Mouse (Mus musculus) embryonic fibroblast, embryonic 13.5 days (primary cell): Measurements from ENCODE around the gene Adamts10. TPM values are rescaled to one million over a fixed set of nuclear protein-coding genes. Genes with fewer than 3 reads are reported as not detected.
A peak's percentile ranks its signal among the peaks of the same experiment; 100 is the strongest.

Experiments used
- H3K27ac ChIP-seq: 2 replicates; pipeline ENCODE4 v1.5.1; 2012; ENCODE audit warnings: low read length, control low read depth, inconsistent platforms; ENCODE audit not compliant: insufficient read depth
- H3K4me1 ChIP-seq: 2 replicates; pipeline ENCODE4 v1.6.1; 2011; ENCODE audit warnings: low read length; ENCODE audit not compliant: control insufficient read depth, insufficient read depth
- H3K4me3 ChIP-seq: 2 replicates; pipeline ENCODE4 v1.5.1; 2011; ENCODE audit warnings: mild to moderate bottlenecking, control low read depth, low read length; ENCODE audit not compliant: insufficient read depth
- CTCF ChIP-seq: IDR thresholded peaks from 2 replicates; pipeline ENCODE4 v1.5.1; 2011; ENCODE audit warnings: mild to moderate bottlenecking, control low read depth, low read length, moderate library complexity, borderline replicate concordance; ENCODE audit not compliant: insufficient read depth
- POLR2A ChIP-seq: IDR thresholded peaks from 2 replicates; pipeline ENCODE4 v1.6.1; 2011; ENCODE audit warnings: low read depth, mild to moderate bottlenecking, control low read depth, low read length, moderate library complexity
- polyA plus RNA-seq: library from polyadenylated mRNA; stranded (reverse); fragments of >200 nt; gene quantifications from 2 replicates; pipeline ENCODE4 v1.2.4, GENCODE M21; 2011; ENCODE audit warnings: low read depth; ENCODE audit not compliant: missing spikeins, insufficient read length

Adamts10 gene
- polyA plus RNA-seq, 1 experiment: 62.8 TPM

DNA sequence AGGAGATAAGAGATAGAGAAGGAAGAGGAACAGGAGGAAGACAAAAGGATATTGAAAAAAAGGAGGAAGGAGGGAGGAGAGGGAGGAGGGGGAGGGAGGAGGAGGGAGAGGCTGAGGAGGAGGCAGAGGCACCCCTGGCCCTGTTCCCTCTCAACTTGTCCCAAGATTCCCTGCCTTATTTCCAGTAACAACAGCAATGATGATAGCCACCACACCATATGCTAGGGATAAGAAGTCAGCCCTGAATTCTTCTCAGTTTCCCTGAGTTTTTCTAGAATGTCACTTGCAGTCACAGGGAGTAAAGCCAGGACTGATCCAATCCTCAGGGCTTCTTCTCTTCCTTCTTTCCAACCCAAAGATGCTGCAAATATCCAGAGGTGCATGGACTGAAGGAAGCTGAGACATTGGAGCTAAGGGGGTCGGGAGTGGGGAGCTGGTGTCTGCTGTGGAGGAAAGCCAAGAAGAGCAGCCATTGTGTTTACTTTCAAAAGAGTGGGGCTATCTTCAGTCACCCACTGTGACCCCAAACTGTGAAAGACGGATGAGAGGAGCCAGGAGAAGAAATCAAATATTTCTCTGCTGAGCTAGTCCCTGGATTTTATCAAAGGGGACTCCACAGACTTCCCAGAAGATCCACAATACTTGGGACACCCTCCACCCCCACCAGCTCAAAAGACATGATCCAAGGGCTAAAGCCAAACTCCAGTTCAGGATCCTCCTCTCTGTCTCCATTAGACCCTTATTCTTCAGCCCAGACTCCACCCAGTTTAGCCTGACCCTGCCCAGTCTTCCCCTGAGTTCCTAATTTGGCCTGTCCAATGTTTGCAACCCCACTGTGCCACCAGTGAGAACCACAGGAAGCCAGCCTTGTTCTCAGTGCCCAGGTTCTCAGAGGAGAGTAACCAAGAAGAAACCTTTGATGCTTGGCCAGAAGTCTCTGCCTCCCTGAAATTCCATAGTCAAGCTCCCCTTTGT lies 11.3 kb upstream of the Adamts10 start:
- Histone ChIP-seq H3K4me3 (no peak overlapping the region), H3K27ac (no peak overlapping the region), H3K4me1 (no peaks in the 10 kb centered on the region)
- TF ChIP-seq CTCF: no peak
- TF ChIP-seq POLR2A: no peak

DNA sequence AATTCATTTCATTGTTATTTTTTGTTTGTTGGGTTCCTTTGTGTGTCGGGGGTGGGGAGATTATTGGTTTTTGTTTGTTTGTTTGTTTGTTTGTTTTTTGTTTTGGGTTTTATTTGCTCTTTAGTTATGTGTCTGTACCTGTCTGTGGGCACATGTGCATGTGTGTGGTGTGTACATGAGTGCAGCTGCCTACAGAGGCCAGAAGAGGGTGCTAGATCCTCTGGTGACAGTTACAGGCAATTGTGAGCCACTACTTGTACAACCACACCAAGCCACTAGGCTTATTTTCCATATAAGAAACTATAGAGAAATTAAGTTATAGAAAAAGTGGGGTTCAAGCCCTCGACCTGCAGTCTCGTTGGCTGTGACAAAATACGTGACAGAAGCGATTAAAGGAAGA lies 10.1 kb upstream of the Adamts10 start:
- Histone ChIP-seq H3K27ac (no peak overlapping the region), H3K4me3 (no peak overlapping the region), H3K4me1 (no peaks in the 10 kb centered on the region)
- no peak for TF ChIP-seq POLR2A
- TF ChIP-seq CTCF: peak; percentile 11; the same call in 1 of the 2 replicates

DNA sequence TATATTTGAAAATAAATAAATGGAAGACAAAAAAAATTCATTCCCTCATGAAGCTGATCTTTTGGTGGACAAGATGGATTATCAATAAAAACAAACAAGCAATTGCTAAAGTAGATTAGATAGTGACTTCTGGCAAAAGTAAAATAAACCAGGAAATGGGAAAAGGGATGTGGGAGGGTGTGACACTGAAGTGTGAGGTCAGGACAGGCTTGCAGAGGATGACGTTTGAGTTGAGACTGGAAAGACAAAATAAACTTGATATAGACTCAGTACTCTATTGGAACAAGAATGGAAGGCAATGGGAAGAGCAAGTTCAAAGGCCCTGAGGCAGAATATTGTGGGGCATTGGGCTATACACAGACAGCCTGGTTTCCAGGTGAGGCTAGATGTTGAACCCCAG lies 3.6 kb upstream of the Adamts10 start:
- TF ChIP-seq CTCF (no peak), POLR2A (no peak)
- no peak overlapping the region for H3K4me3 ChIP-seq

DNA sequence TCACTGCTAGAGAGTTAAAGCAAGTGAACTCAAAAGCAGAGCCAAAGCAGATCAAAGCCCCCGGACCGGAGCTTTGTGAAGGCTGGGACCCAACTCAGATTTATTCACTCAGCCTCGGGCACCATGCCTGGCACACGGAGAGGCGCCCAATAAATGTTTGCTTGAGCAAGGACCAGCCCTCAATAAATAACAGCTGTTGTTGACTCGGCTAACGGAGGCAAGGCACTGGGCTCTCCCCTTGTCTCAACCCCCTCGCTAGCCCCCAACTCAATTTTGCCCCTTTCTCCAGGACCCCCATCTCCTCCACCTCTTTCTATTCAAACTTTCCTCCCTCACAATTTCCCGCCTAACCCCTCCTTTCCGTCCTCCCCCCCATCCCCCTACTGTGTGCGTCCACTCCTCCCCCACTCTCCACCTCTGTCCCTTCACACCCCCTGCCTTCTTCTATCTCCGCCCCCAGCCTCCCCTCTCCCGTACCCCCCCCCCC lies 530 bp upstream of the Adamts10 start:
- H3K4me3 ChIP-seq: peak overlapping the region; percentile 80
- no peak overlapping the region for H3K27ac ChIP-seq
- TF ChIP-seq POLR2A (no peak), CTCF (no peak)
- H3K4me1 ChIP-seq: no peaks in the 10 kb centered on the region; the same call in 1 of the 2 replicates

More for the DNA sequence above, 3.6 kb upstream of the Adamts10 start:
- no peak overlapping the region for H3K27ac ChIP-seq
- no peaks in the 10 kb centered on the region for H3K4me1 ChIP-seq

DNA sequence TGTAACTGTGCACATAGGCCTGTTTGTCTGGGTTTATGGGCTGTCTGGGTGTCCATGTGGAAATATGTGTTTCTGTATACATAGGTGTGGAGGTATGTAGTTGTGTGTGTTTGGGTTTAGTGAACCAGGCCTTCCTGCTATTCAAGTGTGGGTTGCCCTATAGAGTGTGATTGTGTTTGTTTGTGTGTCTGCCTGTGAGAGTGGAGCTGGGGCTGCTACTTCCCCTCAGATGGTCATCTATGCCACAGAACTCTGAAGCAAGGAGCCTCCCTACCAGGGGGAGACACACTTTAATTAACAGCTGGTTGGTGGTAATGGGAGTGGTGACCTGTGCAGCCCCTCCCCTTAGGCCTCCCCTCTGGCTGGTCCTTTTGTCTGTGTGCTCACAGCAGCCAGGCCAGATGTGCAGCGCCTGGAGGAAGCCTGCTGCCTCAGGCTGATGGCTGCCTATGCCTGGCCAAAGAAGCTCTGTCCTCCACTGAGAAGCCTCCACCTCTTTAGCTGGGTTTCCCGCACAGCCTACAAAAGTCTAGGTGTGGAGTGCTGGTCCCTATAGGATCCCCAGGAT lies 886 bp downstream of the Adamts10 start:
- peak overlapping the region; percentile 11 for H3K27ac ChIP-seq
- peaks cover 2% of the 10 kb centered on the region; the same call in 1 of the 2 replicates for H3K4me1 ChIP-seq
- TF ChIP-seq POLR2A (peak; percentile 65), CTCF (no peak)
- H3K4me3 ChIP-seq: peak overlapping the region; percentile 80

DNA sequence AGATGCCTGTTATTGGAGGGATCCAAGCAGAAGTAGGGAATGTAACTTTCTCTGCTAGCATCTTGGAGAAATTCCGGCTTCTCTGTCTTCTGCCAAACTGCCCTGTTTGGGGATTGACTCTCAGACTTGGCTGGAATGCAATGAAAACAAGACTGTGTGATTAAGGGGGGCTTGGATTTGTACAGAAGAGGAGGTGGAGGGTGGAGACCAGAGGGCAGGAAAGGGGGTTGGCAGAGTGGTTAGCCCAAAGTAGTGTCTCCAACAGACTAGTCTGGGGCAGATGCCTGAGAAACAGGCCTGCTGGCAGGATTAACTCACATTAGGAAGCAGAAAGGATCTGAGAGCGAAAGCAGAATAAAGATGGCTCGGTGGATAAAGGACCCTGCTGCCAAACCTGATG lies 2.5 kb downstream of the Adamts10 start:
- Histone ChIP-seq H3K27ac (peak overlapping the region; percentile 89), H3K4me3 (no peak overlapping the region), H3K4me1 (peaks cover 4% of the 10 kb centered on the region; the same call in 1 of the 2 replicates)
- no peak for TF ChIP-seq CTCF
- 0 out of 2 replicates have a peak, but pooled peaks have one; percentile 21 for TF ChIP-seq POLR2A

DNA sequence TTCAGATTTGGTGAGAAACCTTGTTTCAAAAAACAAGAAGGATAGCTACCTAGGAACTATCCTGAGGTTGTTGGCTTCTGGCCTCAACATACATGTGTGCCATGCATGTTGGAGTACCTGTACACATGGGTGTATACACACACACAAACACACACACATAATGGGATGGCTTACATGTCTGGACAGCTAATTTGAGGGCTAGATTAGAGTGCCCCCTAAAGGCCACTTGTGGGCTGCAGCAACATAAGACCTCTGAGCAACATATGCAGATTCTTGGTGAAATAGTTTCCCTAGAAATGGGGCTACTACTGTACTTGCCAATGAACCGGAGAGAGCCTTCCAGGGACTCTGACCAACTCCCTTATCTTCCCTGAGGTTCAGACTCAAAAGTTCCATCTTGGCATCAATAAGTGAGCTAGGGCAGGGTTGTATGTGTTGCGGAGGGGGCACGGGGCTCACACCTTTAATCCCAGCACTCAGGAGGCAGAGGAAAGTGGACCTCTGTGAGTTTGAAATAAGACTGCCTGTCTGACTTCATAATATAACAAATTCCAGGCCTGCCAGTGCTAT lies 15.2 kb downstream of the Adamts10 start:
- Histone ChIP-seq H3K4me3 (no peak overlapping the region), H3K4me1 (no peaks in the 10 kb centered on the region), H3K27ac (no peak overlapping the region)
- TF ChIP-seq POLR2A (no peak), CTCF (peak; percentile 25; the same call in 1 of the 2 replicates)

DNA sequence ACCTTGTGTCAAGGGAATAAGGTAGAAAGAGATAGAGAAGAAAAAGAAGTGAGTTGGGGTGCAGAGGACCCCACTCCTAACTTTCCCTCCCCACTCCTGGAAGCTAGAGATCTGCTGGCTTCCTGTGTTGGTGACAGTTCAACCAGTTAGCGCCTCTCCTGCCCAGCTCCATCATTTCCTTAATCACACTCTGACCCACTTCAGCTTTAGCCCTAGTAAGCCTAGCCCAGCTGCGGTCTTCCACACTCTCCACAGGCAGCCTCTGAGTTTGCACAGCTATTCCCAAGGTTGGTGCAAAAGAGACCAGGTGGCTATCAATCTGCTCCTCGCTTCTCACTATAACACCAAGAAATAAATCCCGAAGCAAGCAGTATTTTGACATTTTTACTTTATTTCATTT lies 15.9 kb downstream of the Adamts10 start:
- no peak for TF ChIP-seq CTCF
- no peak for TF ChIP-seq POLR2A
- Histone ChIP-seq H3K4me3 (no peak overlapping the region), H3K27ac (no peak overlapping the region), H3K4me1 (no peaks in the 10 kb centered on the region)

DNA sequence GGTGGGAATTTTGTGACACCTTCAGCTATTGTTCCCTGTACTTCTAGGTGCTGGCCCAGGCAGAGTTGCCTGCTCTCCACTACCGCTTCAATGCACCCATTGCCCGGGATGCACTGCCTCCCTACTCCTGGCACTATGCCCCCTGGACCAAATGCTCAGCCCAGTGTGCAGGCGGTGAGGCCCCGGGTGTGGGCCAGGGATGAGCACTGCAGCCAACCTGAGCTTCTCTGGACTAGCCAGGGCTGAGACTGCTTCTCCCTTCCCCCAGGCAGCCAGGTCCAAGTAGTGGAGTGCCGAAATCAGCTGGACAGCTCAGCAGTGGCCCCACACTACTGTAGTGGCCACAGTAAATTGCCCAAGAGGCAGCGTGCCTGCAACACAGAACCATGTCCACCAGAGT lies 25.2 kb downstream of the Adamts10 start:
- H3K27ac ChIP-seq: no peak overlapping the region
- H3K4me1 ChIP-seq: no peaks in the 10 kb centered on the region
- TF ChIP-seq CTCF: no peak
- no peak for TF ChIP-seq POLR2A
- no peak overlapping the region for H3K4me3 ChIP-seq
